Mouse (Mus musculus) layer of hippocampus, adult 8-10 months (tissue): ENCODE measurements around the gene Pdia6. TPM values are rescaled to one million over a fixed set of nuclear protein-coding genes. Genes with fewer than 3 reads are reported as not detected.
A peak's percentile ranks its signal among the peaks of the same experiment; 100 is the strongest.

Experiments used
- DNase-seq, 2 experiments: peaks; one replicate each; pipeline ENCODE4 v3.0.0; 2022; ENCODE audit warnings: low spot score in 2 of 2
- total RNA-seq, 4 experiments: library from RNA; stranded (reverse); gene quantifications; 2 replicates each; pipeline ENCODE4 v1.2.4; 2022

Pdia6 gene
- total RNA-seq, 4 experiments from 2014 or later = 101 to 184 (median 146) TPM

- no peak for DNase-seq
Measured at GRCm38 (mm10) chr12:17263881-17264280, 2.5 kb upstream of the Pdia6 start.

DNA sequence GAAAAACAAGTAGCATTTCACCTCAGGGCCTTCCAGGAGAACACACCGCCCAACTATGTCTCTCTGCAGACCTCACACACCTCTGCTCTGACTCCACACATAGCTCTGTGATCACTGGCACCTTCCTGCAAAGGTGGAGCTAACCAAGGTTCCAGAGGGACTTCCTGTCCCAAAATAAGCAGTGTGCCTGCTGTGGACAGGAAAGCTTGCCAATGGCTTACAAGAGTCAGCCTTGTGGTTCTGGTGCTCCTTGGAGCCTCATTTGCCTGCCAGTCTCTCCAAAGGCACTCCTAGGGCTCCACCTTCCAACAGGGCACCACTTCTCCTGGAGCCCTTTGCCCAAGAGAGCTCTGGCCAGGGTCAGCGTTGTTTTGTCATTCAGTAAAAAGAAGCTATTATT is 1.5 kb upstream of the Pdia6 start:
- no peak for DNase-seq

DNA sequence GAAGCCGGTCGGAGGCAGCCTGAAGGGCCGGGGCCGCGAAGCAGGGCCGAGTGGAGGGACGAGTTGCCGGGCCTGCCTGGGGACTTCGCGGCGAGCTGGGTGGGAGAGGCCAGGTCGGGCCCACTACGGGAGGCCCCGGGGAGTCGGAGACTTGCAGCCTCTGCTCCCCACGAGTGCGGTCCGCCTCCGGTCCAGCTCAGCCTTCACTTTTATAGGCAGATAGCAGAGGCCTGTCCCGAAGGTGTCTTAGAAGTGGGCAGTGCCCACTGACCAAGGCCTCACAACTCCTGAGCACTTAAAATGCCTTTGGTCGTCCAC is 287 bp downstream of the Pdia6 start:
- DNase-seq = no peak

GRCm38 (mm10) chr12:17267316-17267715 is 971 bp downstream of the Pdia6 start:
- peak; percentile 69 to 78 for DNase-seq

GRCm38 (mm10) chr12:17271272-17271671 is 4.9 kb downstream of the Pdia6 start:
- DNase-seq = no peak

DNA sequence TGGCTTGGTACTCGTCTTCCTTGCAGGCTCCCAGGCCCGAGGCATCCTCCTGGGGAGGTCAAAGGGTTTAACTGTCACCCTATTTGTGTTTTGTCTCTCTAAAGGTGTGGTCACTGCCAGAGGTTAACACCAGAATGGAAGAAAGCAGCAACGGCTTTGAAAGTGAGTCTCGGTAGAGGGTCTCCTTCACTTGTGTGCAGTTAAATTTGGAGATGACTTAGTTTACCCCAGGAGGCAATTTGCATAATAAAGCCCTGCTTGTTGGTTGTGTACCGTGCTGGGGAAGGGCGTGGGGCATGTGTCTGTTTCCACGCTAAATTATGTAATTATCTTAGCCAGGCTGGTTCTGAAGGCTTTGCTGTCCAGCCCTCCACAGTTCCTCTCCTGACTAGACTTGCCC is 7.5 kb downstream of the Pdia6 start:
- no peak for DNase-seq

DNA sequence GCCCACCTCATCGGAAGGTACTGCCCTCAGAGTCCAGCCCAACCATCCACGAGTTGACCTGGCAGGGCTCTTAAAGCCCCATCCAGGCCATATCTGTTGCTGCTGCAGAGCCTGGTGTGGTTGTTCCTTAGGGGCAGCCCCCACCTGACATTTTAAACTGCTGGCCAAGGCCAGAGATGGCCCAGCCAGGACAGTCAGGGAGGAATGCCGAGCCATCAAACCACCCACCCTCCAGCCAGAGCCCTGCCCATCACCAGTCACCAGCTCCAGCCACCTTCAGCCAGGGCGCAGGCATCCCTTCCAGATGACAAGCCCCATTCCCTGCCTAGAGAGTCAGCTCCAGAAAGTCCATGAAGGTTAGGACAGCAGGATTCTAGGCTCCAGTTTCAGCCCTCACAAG is 22.2 kb downstream of the Pdia6 start:
- no peak for DNase-seq

DNA sequence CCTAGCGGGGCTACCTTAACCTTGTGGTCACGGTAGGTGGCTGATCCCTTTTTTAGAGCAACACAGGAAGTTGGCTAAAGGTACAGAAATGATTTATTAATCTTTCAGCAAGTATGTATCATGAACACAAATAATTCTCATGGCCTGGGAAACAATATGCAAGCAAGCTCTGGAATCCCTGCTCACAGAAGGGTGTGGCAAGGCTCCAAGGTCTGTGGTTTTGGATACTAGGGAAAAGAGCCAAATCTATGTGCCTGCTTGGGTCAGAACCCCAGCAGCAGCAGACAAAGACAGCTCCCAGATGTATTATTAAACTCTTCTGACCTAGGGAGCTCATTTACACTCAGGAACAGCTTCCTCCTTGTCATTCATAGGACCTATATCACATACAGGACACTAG is 22.7 kb downstream of the Pdia6 start:
- no peak for DNase-seq

GRCm38 (mm10) chr12:17289913-17290312 is 23.6 kb downstream of the Pdia6 start:
- no peak for DNase-seq

DNA sequence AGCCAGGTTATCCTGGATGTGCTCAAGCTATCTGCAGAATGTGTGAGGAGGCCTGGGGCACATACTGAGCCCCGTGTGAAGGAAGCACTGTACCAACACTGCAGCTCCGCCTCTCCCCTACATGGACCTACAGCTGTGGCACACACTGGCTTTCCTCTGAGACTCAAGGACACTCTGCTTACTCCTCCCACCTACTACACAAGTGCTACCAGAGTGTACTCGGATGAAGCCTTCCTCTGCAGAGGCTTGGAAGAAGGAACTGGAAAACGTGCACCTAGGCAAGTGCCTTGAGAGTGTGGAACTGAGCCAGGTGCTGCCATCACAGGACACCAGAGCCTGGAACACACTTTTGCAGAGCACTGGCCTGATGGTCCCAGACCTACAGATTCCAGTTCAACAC is 24.2 kb downstream of the Pdia6 start:
- DNase-seq = no peak

DNA sequence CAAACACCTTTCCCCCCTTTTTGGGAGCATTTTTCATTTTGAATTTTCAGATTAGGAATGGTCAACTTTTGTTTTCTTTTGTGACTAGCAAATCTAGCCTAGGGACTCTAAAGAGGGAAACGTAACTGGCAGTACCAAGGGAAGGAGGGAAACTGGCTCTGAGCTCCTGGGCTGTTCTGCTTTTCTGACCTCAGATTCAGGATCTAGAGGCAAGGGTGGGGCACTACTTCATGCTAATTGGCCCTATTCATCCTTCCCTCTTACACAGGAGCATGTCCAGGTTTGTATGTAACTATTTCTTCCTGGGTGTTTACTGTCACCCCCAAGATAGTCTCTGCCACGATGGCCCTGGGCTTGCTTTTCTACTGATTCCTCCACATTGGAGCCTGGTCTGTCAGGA is 30.6 kb downstream of the Pdia6 start:
- DNase-seq = no peak

DNA sequence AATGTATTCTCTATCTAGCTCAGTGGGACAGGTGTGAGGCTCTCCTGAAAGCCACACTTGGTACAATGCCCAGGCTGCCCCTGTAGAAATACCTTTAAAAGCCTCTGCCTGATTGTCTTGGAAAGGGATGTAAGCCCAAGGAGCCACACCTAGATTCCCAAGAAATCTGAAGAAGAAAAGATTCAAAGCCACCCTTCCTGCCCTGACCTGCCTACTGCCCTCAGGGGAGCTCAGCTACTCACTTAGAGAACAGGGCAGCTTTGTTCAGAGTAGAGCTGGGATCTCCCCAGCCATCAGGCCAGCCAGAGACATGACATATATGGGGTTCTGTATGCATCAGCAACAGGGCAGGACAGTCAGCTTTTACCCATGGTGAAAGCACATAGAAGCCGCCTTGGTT is 33.6 kb downstream of the Pdia6 start:
- DNase-seq = no peak

DNA sequence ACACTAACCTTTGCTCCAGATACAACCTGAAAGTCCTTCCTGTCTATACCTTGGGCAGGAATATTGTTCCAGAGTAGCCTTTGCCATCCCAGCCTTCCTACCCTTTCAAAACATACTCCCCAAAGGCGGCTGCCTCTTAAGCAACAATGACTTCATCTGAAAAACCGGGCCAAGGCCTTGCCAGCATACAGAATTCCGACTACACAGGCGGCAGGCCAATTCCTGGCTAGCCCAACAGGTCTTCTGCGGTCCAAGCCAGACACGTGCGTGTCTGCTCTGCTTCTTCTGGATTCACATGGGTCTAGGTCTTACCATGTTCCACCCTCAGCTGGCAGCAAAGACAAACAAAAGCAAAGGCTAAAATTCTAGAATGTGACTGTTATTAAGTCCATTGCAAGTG is 39.1 kb downstream of the Pdia6 start:
- no peak for DNase-seq

- no peak for DNase-seq
Measured at GRCm38 (mm10) chr12:17308246-17308645, 41.9 kb downstream of the Pdia6 start.

DNA sequence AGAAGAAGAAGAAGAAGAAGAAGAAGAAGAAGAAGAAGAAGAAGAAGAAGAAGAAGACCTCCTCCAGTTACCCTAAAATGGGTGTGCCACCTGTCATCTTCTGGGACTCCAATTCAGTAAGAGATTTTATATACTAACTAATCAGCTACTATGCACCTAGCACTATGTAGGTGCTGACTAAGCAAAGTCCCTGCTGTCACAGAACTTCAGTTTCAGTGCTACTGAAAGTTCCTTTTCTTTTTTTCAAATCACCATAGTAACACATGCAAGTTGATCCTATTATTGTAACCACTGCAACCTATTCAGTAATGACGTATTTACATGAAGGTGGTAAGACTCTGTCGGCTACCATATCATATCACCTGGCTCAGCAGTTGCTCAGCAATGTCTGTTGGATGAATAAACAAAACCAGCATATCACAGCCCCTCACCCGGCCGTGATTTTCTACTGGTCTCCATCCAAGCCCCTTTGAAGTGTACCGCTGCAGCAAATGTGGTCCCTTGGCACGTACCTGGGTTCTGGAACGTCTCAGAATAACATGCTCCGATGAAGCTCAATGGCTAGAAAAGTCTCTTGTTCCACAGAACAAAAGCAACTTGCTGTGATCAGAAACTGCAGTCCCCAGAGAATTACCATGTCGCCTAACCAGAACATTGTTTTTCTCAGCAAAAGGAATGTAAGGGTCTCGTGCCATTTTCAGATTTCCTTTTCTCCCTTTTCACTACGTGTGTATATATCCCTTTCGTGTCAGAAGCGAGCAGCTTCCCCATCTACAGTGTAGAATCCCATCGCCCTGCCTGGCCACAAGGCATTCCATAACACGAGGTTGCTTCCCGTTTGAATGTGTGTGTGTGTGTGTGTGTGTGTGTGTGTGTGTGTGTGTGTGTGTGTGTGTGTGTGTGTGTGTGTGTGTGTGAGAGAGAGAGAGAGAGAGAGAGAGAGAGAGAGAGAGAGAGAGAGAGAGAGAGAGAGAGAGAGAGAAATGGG is 44.8 kb downstream of the Pdia6 start:
- DNase-seq = no peak

GRCm38 (mm10) chr12:17316096-17316495 is 49.8 kb downstream of the Pdia6 start:
- DNase-seq = no peak

DNA sequence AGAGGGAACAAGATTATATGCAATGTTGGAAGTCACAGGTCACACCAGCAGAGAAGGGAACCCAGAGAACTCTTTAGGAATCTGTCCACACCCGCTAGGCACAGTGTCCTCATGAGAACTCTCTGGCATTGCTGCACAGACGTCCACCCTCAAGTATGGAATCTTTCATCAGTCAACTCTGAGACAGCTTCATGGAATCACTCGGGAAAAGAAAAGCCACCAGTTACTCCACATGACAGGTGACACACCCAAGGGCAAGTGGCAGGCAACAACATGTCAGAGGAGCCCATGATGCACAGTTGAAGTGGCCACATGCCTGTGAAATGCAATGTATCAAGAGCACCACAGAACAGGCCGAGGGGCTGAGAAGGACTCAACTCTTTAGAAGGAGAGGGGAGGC is 51.6 kb downstream of the Pdia6 start:
- no peak for DNase-seq

DNA sequence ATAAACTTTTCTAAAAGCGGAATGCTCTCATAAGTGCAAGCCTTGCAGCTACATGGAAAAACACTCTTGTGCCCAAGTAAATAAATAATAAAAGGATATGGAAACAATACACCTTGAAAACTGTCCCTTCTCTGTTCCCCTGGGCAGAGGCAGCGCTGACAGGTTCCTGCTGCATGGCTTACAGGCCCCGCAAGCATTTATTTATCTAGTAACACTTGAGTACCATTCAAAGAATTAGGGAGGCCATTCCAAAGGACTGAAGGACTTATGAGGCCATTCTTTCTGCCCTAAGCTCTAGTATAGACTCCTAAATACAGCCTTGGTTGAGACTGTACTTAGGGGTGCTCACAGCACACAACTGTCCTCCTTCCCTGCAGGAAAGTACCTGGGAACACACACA is 52.1 kb downstream of the Pdia6 start:
- DNase-seq = no peak

DNA sequence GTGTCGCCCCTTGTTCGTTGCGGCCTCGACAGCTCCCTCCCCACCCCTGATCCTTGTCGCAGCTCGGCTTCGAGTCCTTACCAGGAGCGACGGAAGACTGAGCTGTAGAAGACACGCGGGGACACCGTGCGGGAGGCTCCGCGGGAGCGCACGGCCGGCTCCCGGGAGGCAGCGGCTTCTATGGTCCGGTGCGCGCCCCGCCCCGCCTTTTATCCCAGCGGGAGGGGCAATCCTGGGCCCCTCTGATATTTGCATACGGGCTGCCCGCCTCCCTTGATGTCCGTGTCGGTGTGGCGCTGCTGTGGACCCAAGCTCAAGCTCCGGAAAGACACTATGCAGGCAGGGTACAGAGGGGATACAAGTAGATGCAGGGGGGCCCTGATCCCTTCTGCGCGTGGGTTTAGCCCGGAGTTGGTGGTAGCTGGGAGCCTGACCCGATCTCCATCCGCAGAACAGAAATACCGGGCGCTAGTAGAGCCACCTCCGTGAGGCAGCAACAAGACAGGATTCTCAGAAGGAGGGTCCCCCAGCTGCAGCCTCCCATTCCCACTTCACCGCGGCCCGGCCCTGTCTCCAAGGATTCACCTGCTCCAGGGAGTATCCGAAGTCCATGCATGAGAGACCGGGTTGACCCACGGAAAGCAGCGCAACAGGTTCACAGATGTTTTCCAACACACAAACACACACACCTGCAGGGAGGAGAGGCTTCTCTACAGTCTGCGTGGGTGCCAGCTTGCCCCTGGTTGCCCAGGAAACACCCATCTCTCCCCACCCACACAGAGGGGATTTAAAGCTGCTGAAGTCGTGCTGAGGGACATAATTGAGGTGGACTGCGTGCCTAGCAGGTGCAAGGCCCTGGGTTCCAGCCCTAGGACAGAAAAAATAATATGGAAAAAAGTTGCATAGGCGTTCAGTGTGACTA is 58.5 kb downstream of the Pdia6 start:
- DNase-seq = no peak

- DNase-seq = no peak
Measured at GRCm38 (mm10) chr12:17329259-17329658, 62.9 kb downstream of the Pdia6 start, which contains the start of gene Atp6v1c2. TSS of gene Atp6v1c2 (minus strand) at chr12:17329359.

DNA sequence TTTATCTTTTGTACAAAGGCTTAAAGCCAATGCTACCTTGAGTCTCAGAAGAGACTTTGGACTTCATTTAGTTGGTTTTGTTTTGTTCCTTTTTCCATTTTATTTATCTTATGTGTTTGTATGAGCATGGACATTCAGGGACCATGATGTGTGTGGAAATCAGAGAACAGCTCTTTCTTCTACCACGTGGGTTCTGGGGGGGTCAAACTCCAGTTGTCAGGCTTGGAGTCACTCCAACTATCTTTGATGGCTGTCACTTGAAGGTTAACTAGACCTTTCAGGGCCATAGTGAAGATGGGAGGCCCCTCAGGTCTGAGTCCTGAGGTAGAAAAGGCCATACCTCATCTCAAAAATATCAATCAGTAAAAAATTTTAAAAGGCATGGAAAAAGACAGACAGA is 67.1 kb downstream of the Pdia6 start:
- DNase-seq = no peak
